Mouse (Mus musculus) hindbrain, embryonic 13.5 days (tissue): ENCODE results near the gene Zfp780b. TPM values are rescaled to one million over a fixed set of nuclear protein-coding genes. Genes with fewer than 3 reads are reported as not detected.
"Not testable (repeated sequence)": the region's sequence is repeated elsewhere in the genome, so short reads cannot be mapped to it uniquely, and the experiment has no call there.

Source experiments
- ATAC-seq: fragments of 200-750 bp; cut with Nextera tagmentation; 2 replicates; pipeline ENCODE4 v1.8.0; 2017; ENCODE audit warnings: moderate TSS enrichment; ENCODE audit not compliant: low FRiP score
- H3K27ac ChIP-seq: fragments of 300-500 bp; sonication (generic); 2 replicates; pipeline ENCODE4 v1.5.1; 2015; ENCODE audit warnings: inconsistent platforms, mild to moderate bottlenecking, moderate library complexity
- H3K27me3 ChIP-seq: fragments of 300-500 bp; sonication (generic); 2 replicates; pipeline ENCODE4 v1.6.1; 2015; ENCODE audit warnings: mild to moderate bottlenecking, inconsistent platforms
- H3K36me3 ChIP-seq: fragments of 300-500 bp; sonication (generic); 2 replicates; pipeline ENCODE4 v1.6.1; 2015; ENCODE audit warnings: mild to moderate bottlenecking, inconsistent platforms
- H3K4me1 ChIP-seq: fragments of 300-500 bp; sonication (generic); replicated peaks from 2 replicates; pipeline ENCODE4 v1.6.1; 2015; ENCODE audit warnings: inconsistent platforms
- H3K4me2 ChIP-seq: fragments of 300-500 bp; sonication (generic); 2 replicates; pipeline ENCODE4 v1.6.1; 2015; ENCODE audit warnings: inconsistent platforms, mild to moderate bottlenecking, moderate library complexity
- H3K4me3 ChIP-seq: fragments of 300-500 bp; sonication (generic); 2 replicates; pipeline ENCODE4 v1.5.1; 2015; ENCODE audit warnings: mild to moderate bottlenecking, inconsistent platforms
- H3K9ac ChIP-seq: fragments of 300-500 bp; sonication (generic); 2 replicates; pipeline ENCODE4 v1.6.1; 2015; ENCODE audit warnings: mild to moderate bottlenecking, inconsistent platforms
- H3K9me3 ChIP-seq: fragments of 300-500 bp; sonication (generic); 2 replicates; pipeline ENCODE4 v1.6.1; 2016; ENCODE audit warnings: inconsistent platforms
- WGBS: fragments of 180-500 bp; shearing (Covaris S2); methylation state at CpG from one replicate; pipeline ENCODE4 v1.1.7; 2015; 5-methylcytosine and 5-hydroxymethylcytosine counted together
- polyA plus RNA-seq: library from polyadenylated mRNA; unstranded; fragments of >200 nt; fragmentation: Nextera tagmentation; extraction: Ambion mirVana; gene quantifications from 2 replicates; pipeline ENCODE4 v1.2.1, GENCODE M21; 2015

Zfp780b gene
- polyA plus RNA-seq, 1 experiment from 2014 or later = 29.8 TPM

DNA sequence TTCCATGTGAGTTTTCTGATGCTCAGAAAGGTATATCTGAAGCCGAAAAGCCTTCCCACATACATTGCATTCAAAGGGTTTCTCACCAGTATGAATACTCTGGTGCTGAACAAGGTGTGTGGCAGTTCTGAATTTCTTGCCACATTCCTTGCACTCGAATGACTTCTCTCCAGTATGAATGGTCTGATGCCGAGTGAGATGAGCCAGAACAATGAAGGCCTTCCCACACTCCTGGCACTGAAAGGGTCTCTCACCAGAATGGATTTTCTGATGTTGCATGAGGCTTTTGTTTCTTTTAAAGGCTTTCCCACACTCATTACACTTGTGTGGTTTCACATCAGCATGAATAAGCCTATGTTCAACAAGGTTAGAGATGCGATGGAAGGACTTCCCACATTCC lies 68.0 kb downstream of the Zfp780b start:
- H3K27ac ChIP-seq, H3K4me3 ChIP-seq, ATAC-seq, H3K27me3 ChIP-seq, H3K9ac ChIP-seq, H3K4me1 ChIP-seq, H3K4me2 ChIP-seq: not testable (repeated sequence)
- 74% methylated on average over 4 of the region's 4 CpGs for WGBS
- Histone ChIP-seq H3K9me3 (peaks cover 16% of the 10 kb centered on the region), H3K36me3 (peaks cover 67% of the 10 kb centered on the region)

Other genes starting within 250 kb of the Zfp780b start
- gene Zfp60, start 247.8 kb downstream of the Zfp780b start, polyA plus RNA-seq = 125 and 134 TPM in 2 replicates
- 1.9 and 2.3 TPM in 2 replicates for gene Zfp626, start 172.0 kb downstream of the Zfp780b start, polyA plus RNA-seq
- gene Zfp59, start 140.6 kb downstream of the Zfp780b start, polyA plus RNA-seq = 10.5 and 11.0 TPM in 2 replicates
- gene Zfp607a, start 121.6 kb downstream of the Zfp780b start, polyA plus RNA-seq = 1.4 and 1.6 TPM in 2 replicates
- gene Zfp974, start 49.7 kb downstream of the Zfp780b start, polyA plus RNA-seq = 14.5 and 15.6 TPM in 2 replicates
- gene Zfp850, start 34.9 kb upstream of the Zfp780b start, polyA plus RNA-seq = 5.7 and 6.3 TPM in 2 replicates
- gene Psmc4, start 70.9 kb upstream of the Zfp780b start, polyA plus RNA-seq = 304 and 316 TPM in 2 replicates
- gene Fcgbp, start 92.1 kb upstream of the Zfp780b start, polyA plus RNA-seq = 0.09 TPM in 1 of 2 replicates, not detected in the other
- gene 9530053A07Rik, start 150.3 kb upstream of the Zfp780b start, polyA plus RNA-seq = 0.06 and 0.16 TPM in 2 replicates
- 84.2 and 92.0 TPM in 2 replicates for gene Fbl, start 190.5 kb upstream of the Zfp780b start, polyA plus RNA-seq
- gene Dyrk1b, start 200.3 kb upstream of the Zfp780b start, polyA plus RNA-seq = 15.1 and 16.3 TPM in 2 replicates